Mouse (Mus musculus): Measurements from ENCODE around the gene Plod1. TPM values are rescaled to one million over a fixed set of nuclear protein-coding genes. Genes with fewer than 3 reads are reported as not detected.
"Not testable (repeated sequence)": the region's sequence is repeated elsewhere in the genome, so short reads cannot be mapped to it uniquely, and the experiment has no call there.

The Plod1 gene
- polyA plus RNA-seq, 1 experiment from 2014 or later, result 52.1 TPM

DNA sequence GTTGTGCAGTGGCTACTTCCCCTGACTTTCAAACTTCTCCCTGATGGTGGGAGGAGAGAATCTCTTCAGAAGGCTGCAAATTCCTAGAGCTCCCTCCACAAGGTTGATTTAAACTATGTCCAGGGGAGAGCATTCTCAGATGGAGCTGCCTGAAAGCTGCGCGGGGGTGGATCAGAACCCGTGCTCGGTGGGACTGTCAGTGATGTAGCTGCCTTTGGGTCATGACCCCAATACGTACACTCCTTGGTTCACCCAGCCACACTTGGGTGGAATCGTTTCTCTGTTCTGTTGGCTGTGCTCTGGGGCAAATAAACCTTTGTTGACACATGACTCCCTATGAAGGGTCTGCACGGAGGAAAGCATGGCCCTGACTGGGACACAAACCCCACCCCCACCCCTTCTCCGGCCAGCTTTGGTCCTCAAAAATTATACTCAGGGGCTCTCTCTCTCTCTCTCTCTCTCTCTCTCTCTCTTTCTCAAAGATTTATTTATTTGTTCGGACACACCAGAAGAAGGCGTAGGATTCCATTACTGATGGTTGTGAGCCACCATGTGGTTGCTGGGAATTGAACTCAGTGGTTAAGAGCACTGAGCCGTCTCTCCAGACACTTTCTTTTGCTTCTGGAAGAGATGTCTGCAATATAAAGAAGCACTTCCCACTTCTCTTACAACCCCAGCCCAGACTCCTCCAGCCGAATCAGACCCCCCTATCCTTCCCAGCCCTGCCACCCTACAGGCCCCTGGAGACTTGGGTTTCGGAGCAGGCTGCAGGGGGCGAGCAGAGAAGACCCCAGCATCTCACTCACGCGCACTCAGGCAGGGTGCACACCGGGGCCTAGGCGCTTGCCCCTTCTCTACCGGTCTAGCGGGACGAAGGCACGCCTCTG lies 68.8 kb downstream of the Plod1 start:
- Histone ChIP-seq H3K36me3 (peaks cover 35% of the 10 kb centered on the region), H3K4me1 (replicated peaks) (peaks cover 25% of the 10 kb centered on the region), H3K27ac (peak overlapping the region; percentile 83), H3K27me3 (no peaks in the 10 kb centered on the region), H3K9me3 (replicated peaks) (no peaks in the 10 kb centered on the region), H3K9ac (peak overlapping the region; percentile 72), H3K4me3 (peak overlapping the region; percentile 65), H3K4me2 (peak overlapping the region; percentile 69)
- no peak for ATAC-seq (replicated peaks; ENCODE audit: insufficient number of reproducible peaks, insufficient read depth, low FRiP score, low read depth)
- WGBS, result 6% methylated on average over 22 of the region's 22 CpGs

DNA sequence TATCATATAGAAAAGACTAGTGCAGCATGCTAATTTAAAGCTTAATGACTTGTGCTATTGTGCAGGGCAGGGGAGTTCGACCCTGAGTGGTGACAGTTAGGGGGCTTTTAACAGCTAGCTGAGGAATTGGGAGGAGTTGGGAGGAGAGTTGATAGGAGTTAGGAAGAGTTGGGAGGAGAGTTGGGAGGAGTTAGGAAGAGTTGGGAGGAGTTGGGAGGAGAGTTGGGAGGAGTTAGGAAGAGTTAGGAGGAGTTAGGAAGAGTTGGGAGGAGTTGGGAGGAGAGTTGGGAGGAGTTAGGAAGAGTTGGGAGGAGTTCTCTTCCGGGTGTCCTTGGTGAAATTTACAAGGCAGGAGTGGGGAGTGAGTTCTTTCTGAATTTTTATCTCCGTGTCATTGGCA lies 69.8 kb downstream of the Plod1 start:
- WGBS, result 36% methylated on average over 3 of the region's 3 CpGs
- peaks cover 36% of the 10 kb centered on the region for H3K36me3 ChIP-seq
- not testable (repeated sequence) for H3K4me3 ChIP-seq

DNA sequence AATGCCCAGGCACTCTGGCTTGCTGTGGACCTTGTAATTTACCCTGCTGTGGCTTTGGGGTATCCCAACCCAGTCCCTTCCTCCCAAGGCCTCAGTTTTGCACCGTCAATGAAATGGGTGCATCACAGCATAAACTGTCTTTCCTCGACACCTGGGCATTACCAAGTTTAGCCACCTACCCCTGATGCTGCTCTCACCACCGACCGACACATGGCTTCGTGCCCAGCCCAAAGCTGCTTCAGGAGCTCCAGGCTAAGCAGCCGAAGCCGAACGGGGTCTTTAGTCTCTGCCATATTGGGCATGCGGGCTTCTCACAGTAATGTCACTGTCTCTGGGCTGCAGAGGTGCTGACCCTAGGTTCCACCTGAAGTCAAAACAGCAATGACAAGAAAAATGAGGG lies 70.5 kb downstream of the Plod1 start:
- H3K9ac ChIP-seq, result no peak overlapping the region
- no peak overlapping the region for H3K27ac ChIP-seq
- no peak overlapping the region for H3K4me2 ChIP-seq
- WGBS, result 92% methylated on average over 9 of the region's 9 CpGs
- peaks cover 21% of the 10 kb centered on the region for H3K4me1 ChIP-seq (replicated peaks)
- H3K27me3 ChIP-seq, result no peaks in the 10 kb centered on the region
- no peak overlapping the region for H3K4me3 ChIP-seq
- H3K9me3 ChIP-seq (replicated peaks), result no peaks in the 10 kb centered on the region
- peaks cover 37% of the 10 kb centered on the region for H3K36me3 ChIP-seq
- ATAC-seq (replicated peaks; ENCODE audit: insufficient number of reproducible peaks, insufficient read depth, low FRiP score, low read depth), result no peak

More for the DNA sequence above, 69.8 kb downstream of the Plod1 start:
- not testable (repeated sequence) for H3K9me3 ChIP-seq (replicated peaks); H3K27ac ChIP-seq; ATAC-seq (replicated peaks; ENCODE audit: insufficient number of reproducible peaks, insufficient read depth, low FRiP score, low read depth); H3K27me3 ChIP-seq; H3K9ac ChIP-seq
- peak overlapping the region; percentile 69; the same call in 1 of the 2 replicates for H3K4me2 ChIP-seq
- peaks cover 21% of the 10 kb centered on the region for H3K4me1 ChIP-seq (replicated peaks)

DNA sequence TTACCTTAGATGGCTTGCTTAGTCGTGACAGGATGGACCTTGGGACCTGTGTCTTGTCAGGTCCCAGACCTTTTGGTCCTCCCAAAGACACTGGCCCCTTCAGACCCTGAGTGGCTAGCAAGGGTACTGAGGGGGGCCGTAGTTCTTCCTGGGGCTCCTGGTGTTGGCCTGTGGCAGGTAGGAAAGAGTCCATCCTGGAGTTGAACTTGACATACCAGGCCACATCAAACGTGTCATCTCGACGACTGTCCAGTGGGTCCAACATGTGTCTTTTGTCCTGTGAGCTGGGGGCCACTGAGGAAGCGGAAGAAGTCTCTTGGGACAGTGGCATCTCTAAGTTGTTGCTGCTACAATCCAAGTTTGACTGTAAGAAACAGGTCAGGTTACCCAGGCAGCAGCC lies 70.9 kb downstream of the Plod1 start:
- ATAC-seq (replicated peaks; ENCODE audit: insufficient number of reproducible peaks, insufficient read depth, low FRiP score, low read depth), result no peak
- Histone ChIP-seq H3K9me3 (replicated peaks) (no peaks in the 10 kb centered on the region), H3K27ac (no peak overlapping the region), H3K27me3 (no peaks in the 10 kb centered on the region), H3K4me2 (no peak overlapping the region), H3K4me1 (replicated peaks) (peaks cover 21% of the 10 kb centered on the region), H3K36me3 (peaks cover 40% of the 10 kb centered on the region), H3K9ac (no peak overlapping the region), H3K4me3 (no peak overlapping the region)
- WGBS, result 90% methylated on average over 6 of the region's 6 CpGs

DNA sequence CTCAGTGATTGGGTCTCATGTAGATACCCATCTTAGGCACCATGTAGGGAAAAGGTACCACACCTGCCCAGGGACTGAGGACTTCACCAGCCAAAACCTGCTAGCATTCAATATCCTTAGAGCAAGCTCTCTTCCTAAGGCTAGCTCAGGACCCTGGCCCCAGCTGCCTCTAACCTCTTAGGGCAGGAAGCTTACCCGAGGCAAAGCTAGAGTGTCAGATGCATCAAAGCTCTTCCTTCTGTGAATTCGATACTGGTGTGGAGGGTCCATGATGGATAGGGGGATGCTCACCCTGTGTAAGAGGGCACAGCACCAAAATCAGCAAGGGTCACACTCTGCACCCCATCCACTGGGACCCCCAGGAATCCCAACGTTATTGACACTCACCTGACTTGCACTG lies 74.5 kb downstream of the Plod1 start:
- ATAC-seq (replicated peaks; ENCODE audit: insufficient number of reproducible peaks, insufficient read depth, low FRiP score, low read depth), result no peak
- Histone ChIP-seq H3K4me2 (no peak overlapping the region), H3K36me3 (peaks cover 48% of the 10 kb centered on the region), H3K27ac (no peak overlapping the region), H3K4me3 (no peak overlapping the region), H3K9me3 (replicated peaks) (no peaks in the 10 kb centered on the region), H3K4me1 (replicated peaks) (no peaks in the 10 kb centered on the region; the same call in 1 of the 2 replicates), H3K9ac (no peak overlapping the region), H3K27me3 (no peaks in the 10 kb centered on the region)
- WGBS, result 89% methylated on average over 3 of the region's 3 CpGs

Other genes with a start within 250 kb of the Plod1 start
- gene Zfp534, start 234.2 kb downstream of the Plod1 start, polyA plus RNA-seq (2015; fragmentation: Nextera tagmentation; extraction: Ambion mirVana), result not detected in 2 replicates
- 8.4 and 9.0 TPM in 2 replicates for gene Zfp984, start 127.0 kb downstream of the Plod1 start, polyA plus RNA-seq (2015; fragmentation: Nextera tagmentation; extraction: Ambion mirVana)
- gene Zfp933, start 88.4 kb downstream of the Plod1 start, polyA plus RNA-seq (2015; fragmentation: Nextera tagmentation; extraction: Ambion mirVana), result 3.4 and 4.0 TPM in 2 replicates
- 24.1 and 33.0 TPM in 2 replicates for gene Miip, start 68.0 kb downstream of the Plod1 start, polyA plus RNA-seq (2015; fragmentation: Nextera tagmentation; extraction: Ambion mirVana)
- gene Fv1, start 67.8 kb downstream of the Plod1 start, polyA plus RNA-seq (2015; fragmentation: Nextera tagmentation; extraction: Ambion mirVana), result 10.0 and 10.2 TPM in 2 replicates
- 141 and 144 TPM in 2 replicates for gene Mfn2, start 32.1 kb downstream of the Plod1 start, polyA plus RNA-seq (2015; fragmentation: Nextera tagmentation; extraction: Ambion mirVana)
- gene 2510039O18Rik, start 4.1 kb upstream of the Plod1 start, polyA plus RNA-seq (2015; fragmentation: Nextera tagmentation; extraction: Ambion mirVana), result 12.1 and 17.6 TPM in 2 replicates
- 130 and 171 TPM in 2 replicates for gene Nppb, start 49.0 kb upstream of the Plod1 start, polyA plus RNA-seq (2015; fragmentation: Nextera tagmentation; extraction: Ambion mirVana)
- 3,881 and 5,336 TPM in 2 replicates for gene Nppa, start 64.0 kb upstream of the Plod1 start, polyA plus RNA-seq (2015; fragmentation: Nextera tagmentation; extraction: Ambion mirVana)
- 6.6 and 7.7 TPM in 2 replicates for gene Clcn6, start 102.1 kb upstream of the Plod1 start, polyA plus RNA-seq (2015; fragmentation: Nextera tagmentation; extraction: Ambion mirVana)
- 11.2 and 16.1 TPM in 2 replicates for gene Mthfr, start 102.3 kb upstream of the Plod1 start, polyA plus RNA-seq (2015; fragmentation: Nextera tagmentation; extraction: Ambion mirVana)
- gene Agtrap, start 151.3 kb upstream of the Plod1 start, polyA plus RNA-seq (2015; fragmentation: Nextera tagmentation; extraction: Ambion mirVana), result 15.8 and 18.7 TPM in 2 replicates
- 30.9 and 35.4 TPM in 2 replicates for gene Mad2l2, start 193.6 kb upstream of the Plod1 start, polyA plus RNA-seq (2015; fragmentation: Nextera tagmentation; extraction: Ambion mirVana)
- gene Draxin, start 193.9 kb upstream of the Plod1 start, polyA plus RNA-seq (2015; fragmentation: Nextera tagmentation; extraction: Ambion mirVana), result 0.15 TPM in 1 of 2 replicates, not detected in the other
- gene Fbxo6, start 215.4 kb upstream of the Plod1 start, polyA plus RNA-seq (2015; fragmentation: Nextera tagmentation; extraction: Ambion mirVana), result 18.8 and 19.7 TPM in 2 replicates
- 26.5 and 27.0 TPM in 2 replicates for gene Fbxo44, start 223.7 kb upstream of the Plod1 start, polyA plus RNA-seq (2015; fragmentation: Nextera tagmentation; extraction: Ambion mirVana)
- 0.59 and 1.5 TPM in 2 replicates for gene Fbxo2, start 223.9 kb upstream of the Plod1 start, polyA plus RNA-seq (2015; fragmentation: Nextera tagmentation; extraction: Ambion mirVana)

Measured in heart, embryonic 15.5 days (tissue).